Mouse (Mus musculus) thymus, postnatal 36 days (tissue): ENCODE results near the gene Atp13a1.
A peak's percentile ranks its signal among the peaks of the same experiment; 100 is the strongest.

Experiments
- DNase-seq, 2 experiments: peaks; one replicate each; pipeline ENCODE4 v3.0.0; 2022; ENCODE audit warnings: mixed read lengths in 2 of 2

Atp13a1 gene

GRCm38 (mm10) chr8:69801796-69802195, 10.8 kb downstream of the Atp13a1 start:
- DNase-seq = peak in 1 of 2 experiments; percentile 0

DNA sequence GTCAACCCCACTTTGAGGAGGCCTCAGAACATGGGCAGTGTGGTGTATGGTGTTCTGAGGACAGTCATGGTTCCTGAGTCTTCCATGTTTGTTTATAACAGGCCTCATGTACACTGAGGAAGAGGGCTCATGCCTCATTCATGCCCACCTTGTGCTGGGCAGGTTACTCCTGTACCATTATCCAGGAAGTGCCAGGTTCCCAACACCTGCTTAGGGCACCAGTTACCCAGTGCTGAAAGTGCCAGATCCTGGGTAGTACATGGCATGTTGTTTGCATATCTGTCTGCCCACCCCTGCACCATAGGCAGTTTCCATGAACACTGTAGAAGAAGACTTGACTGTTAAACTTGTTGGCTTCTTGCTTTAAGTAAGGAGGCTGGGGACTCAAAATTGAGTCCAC, 11.3 kb downstream of the Atp13a1 start:
- no peak for DNase-seq

DNA sequence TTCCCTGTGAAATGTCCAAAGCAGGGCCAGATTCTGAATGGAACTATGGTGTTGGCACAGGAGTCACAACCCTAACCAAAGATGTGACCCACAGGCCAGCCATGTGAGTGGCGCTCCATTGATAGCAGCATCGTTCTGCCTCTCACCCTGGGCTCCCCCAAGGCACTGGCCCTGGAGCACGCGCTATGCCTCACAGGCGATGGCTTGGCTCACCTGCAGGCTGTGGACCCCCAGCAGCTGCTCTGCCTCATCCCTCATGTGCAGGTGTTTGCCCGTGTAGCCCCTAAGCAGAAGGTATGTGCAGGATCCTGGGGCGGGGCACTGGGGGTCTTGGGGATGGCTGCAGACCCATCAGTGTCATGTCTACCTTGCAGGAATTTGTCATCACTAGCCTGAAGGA, 12.4 kb downstream of the Atp13a1 start:
- DNase-seq = no peak

GRCm38 (mm10) chr8:69804537-69804936, 13.6 kb downstream of the Atp13a1 start:
- no peak for DNase-seq

DNA sequence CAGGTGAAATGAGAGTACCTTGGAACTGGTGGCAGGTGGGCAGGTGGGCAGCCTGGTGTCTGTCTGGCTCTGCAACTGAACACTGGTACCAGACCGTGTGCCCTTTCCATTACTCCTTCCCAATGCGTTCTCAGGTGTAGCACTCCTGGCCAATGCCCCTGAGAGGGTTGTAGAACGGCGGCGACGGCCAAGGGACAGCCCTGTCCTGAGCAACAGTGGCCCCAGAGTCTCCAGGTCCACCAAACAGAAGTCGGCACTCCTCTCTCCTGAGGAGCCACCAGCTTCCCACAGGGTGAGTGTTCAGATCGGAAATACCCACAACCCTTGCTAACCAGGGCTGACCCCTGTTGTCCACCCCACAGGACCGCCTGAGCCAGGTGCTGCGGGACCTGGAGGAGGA, 14.1 kb downstream of the Atp13a1 start:
- DNase-seq = no peak

DNA sequence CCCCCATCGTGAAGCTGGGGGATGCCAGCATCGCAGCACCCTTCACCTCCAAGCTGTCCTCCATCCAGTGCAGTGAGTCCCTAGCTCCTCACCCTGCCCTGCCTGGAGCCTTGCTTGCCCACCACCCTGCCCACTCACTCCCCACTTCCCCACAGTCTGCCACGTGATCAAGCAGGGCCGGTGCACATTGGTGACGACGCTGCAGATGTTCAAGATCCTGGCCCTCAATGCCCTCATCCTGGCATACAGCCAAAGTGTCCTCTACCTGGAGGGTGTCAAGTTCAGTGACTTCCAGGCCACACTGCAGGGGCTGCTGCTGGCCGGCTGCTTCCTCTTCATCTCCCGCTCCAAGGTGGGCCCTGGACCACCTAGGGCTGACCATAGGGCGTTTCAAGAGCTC, 14.5 kb downstream of the Atp13a1 start:
- no peak for DNase-seq

DNA sequence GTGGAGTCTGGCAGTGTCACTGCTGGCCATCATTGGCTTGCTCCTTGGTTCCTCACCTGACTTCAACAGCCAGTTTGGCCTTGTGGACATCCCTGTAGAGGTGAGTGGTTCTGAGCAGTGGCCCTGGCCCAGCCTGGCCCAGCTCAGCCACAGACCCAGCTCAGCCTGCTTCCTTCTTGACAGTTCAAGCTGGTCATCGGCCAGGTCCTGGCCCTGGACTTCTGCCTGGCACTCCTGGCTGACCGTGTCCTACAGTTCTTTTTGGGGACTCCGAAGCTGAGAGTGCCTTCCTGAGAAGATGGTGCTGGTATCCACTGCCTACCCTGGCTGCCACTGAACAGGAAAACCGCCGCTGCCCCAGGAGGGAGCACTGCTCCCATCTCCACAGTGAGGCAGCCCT, 16.3 kb downstream of the Atp13a1 start:
- DNase-seq = no peak

GRCm38 (mm10) chr8:69808094-69808863, 17.3 kb downstream of the Atp13a1 start, which contains the start of gene Gmip:
Gene Gmip (plus strand): TSS chr8:69808679.
- DNase-seq = peak; percentile 95 to 96

DNA sequence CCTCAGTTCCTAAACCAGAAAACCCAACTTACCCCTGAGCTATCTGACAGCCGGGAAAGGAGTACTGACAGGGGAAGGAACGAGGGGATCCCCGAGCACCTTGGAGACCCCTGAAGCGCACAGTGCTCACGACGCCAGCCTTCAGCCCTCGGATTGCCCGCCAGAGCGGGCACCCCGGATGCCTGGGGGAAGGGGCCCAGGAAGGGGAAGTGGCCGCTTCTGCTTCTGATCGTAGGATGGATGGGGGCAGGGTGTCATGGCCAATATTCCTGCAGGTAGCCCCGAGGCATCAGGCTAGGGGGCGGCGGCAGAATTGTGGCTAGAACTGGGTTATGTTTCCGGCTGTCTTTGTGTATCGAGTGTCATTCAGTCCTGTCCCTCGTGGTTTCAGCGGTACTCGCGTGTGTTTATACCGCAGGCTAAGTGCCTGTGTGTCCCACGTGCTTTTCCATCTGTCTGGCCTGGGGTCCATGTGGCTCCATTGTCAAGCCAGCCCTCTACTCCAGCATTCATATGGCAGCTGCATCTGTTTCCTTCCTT, 18.0 kb downstream of the Atp13a1 start:
- DNase-seq = peak; percentile 58 to 72

DNA sequence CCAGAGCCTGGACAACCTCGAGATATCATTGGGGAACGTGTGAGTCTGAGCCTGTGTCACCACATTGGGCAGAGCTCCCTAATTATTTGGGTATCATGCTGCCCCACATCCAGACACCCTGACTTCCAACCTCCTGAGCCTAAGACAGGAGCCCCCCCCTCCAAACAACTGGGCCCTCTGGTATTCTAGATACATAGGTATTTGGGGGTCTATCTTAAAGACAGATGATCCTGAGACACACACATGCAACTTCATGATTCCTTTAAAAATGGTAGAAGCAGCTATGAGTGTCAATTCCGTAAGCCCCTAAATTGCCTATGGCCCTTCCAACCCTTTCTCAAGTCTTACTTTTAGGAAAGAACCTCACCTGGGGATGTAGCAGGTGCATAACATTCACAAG, 18.9 kb downstream of the Atp13a1 start:
- no peak for DNase-seq

- DNase-seq = no peak
Observed at GRCm38 (mm10) chr8:69814881-69815280, 23.9 kb downstream of the Atp13a1 start.

DNA sequence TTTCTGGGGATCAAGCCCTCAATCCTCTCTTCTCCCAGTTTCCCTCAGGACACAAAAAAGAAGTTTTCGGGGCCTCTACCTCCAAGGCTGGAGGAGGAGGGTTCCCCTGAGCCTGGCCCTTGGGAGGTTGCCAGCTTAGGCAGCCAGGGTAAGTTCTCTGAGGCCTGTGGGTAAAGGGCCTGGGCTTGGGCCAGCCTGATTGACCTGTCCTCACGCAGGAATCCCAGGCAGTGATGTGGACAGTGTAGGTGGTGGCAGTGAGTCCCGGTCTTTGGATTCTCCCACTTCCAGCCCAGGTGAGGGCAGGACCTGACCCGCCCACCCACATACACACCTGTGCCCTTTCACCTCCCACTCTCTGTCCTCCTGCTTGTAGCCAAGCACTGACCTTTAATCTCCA, 24.4 kb downstream of the Atp13a1 start:
- no peak for DNase-seq

DNA sequence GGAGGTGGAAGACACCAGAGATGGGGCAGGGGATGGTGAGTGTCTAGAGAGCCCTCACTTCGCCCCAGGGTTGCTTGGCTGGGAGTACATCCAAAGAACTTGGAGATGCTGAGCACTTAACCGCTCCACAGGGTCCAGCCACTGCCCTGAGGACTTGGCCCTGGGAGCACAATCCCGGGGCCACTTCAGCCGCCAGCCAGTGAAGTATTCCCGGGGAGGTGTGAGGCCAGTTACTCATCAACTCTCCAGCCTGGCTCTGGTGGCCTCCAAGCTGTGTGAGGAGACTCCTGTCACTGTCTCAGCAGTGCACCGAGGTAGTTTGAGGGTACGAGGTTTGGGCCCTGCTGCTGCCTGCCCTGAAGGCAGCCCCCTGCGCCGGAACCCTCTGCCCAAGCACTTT, 29.5 kb downstream of the Atp13a1 start:
- DNase-seq = no peak

- DNase-seq = peak; percentile 26 to 50
Observed at GRCm38 (mm10) chr8:69821971-69822385, 31.0 kb downstream of the Atp13a1 start.

- peak; percentile 74 to 82 for DNase-seq
Observed at GRCm38 (mm10) chr8:69822386-69823191, 31.6 kb downstream of the Atp13a1 start, which contains the start of gene Lpar2. Gene Lpar2 (plus strand): TSS chr8:69822429.

DNA sequence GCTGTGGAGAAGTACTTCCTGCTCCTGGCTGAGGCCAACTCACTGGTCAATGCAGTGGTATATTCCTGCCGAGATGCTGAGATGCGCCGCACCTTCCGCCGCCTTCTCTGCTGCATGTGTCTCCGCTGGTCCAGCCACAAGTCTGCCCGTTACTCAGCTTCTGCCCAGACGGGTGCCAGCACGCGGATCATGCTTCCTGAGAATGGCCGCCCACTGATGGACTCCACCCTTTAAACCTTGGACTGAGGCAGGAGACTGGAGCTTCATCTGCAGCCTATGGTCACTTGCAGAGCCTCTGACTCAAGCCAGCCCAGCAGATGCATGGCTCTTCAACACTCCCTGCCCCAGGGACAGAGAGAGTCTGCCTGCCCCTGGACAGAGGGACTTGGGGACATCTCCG, 35.4 kb downstream of the Atp13a1 start:
- no peak for DNase-seq

- DNase-seq = peak; percentile 94 to 97
Observed at GRCm38 (mm10) chr8:69832298-69832853, 41.4 kb downstream of the Atp13a1 start, which contains the start of gene Pbx4. Gene Pbx4 (plus strand): TSS chr8:69832491.

DNA sequence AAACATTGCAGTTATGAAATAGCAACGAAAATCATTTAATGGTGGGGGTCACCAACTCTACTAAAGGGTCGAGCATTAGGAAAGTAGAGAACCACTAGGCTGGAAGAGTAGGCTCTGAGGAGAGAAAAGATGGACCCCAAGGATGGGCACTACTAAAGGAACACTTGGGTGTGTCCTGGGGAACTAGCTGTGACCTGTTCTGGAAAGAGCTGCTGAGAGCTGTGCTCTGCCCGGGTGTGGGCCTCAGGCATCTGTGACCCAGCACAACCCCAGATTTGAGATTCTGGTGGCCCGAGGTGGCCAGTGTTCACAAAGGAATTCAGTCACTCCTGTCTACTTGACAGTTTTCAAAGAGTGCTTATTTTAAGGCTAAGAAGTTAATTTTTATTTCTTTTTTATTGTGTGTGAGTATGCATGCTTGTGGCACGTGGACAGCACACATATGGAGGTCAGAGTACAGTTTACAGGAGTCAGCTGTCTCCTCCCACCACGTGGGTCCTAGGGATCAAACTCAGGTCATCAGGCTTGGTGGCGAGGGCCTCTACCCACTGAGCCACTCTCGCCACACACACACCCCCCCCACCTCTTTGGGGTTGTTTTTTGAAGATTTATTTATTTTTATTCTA, 46.2 kb downstream of the Atp13a1 start:
- no peak for DNase-seq

DNA sequence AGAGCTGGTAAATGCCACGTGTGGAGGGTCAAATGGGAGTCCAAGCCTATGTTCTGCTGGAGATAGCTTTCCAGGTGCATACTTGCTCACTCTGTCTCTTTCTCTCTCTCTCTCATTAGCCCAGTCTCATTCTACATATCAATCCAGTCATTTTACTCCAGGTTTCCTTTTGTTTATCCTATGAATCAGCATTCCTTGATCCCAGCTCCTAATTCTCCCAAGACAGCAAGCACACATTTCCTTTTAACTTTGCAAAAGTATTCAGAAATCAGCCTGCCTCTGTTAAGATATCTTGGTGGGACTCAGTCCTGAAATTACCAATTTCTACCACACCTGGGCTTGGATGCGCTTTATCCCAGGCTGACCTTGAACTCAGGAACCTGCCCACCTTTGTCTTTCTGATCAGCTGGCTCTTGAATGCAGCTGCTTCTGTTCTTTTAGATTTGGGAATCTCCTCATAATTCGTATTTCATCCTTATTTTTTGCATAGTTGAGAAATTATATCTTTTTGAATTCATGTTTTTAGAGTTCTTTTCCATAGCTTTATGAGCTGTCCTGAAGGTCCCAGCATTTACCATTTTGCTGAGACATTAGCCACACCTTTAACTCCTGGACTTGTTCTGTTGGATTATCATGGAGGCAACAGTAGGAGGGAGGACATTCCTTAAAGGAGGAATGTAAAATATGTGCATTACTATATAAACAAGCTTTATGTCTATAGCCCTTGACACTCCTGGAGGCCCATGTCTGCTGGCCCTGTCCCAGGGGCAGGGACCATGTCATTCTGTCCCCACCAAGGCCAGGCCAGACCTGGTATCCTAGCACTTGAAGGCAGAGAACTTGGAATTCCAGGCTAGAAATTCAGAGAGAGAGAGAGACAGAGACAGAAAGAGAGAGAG, 56.5 kb downstream of the Atp13a1 start:
- DNase-seq = no peak

- no peak for DNase-seq
Observed at GRCm38 (mm10) chr8:69848951-69849350, 58.0 kb downstream of the Atp13a1 start.

DNA sequence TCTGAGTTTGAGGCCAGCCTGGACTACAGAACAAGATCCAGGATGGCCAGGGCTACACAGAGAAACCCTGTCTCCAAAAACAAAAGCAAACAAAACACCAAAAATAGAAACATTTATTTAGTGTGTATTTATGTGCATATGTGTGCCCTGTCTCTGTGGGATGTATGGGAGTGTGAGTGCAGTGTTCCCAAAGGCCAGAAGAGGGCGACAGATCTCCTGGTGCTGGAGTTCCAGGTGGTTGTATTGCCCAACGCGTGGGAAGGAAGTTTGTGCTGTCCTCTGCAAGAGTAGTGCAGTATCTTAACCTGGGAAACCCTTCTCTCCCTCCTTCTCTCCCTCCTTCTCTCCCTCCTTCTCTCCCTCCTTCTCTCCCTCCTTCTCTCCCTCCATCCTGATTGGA, 58.9 kb downstream of the Atp13a1 start:
- peak in 1 of 2 experiments; percentile 15 for DNase-seq
